Mouse (Mus musculus) C2C12 (cell line): ENCODE measurements around the gene Mospd3.

Source experiments
- CEBPB ChIP-seq: IDR thresholded peaks from one replicate; pipeline ENCODE4 v1.6.1; 2011; ENCODE audit warnings: low read depth, mild to moderate bottlenecking, control low read depth, moderate library complexity
- CTCF ChIP-seq: IDR thresholded peaks from one replicate; pipeline ENCODE4 v1.5.1; 2011; ENCODE audit not compliant: control insufficient read depth, insufficient read depth, insufficient read length
- MAX ChIP-seq: IDR thresholded peaks from one replicate; pipeline ENCODE4 v1.6.1; 2011; ENCODE audit warnings: mild to moderate bottlenecking, control low read depth
- MYOD1 ChIP-seq: IDR thresholded peaks from one replicate; pipeline ENCODE4 v1.6.1; 2011; ENCODE audit warnings: low read depth; ENCODE audit not compliant: control insufficient read depth, insufficient read length
- USF1 ChIP-seq: IDR thresholded peaks from one replicate; pipeline ENCODE4 v1.6.1; 2011; ENCODE audit warnings: low read depth, mild to moderate bottlenecking, control low read depth, moderate library complexity

DNA sequence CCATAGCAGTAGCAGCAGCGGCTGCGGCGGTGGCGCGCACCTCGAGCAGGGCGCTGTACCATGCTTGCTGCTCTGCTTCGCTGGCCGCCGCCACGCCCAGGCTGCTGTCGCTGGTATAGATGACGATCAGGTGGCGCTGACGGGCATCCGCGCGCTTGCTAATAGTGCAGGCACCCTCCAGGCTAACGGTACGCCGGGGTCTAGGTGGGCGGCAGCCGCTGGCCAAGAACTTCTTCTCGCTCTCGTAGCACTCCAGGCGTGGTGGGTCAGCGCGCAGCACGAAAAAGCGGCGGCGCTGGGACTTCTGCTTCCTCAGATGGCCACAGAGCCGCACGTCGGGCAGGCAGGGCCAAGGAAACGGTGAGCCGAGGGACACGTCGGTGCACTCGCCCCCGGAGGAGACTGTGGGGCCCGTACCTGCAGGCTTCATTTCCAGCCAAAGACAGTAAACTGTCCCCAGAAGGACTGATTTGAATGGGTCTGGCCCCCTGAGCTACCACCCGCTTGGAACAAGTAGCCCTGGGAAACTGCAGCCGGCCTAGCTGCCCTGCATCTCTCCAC lies 44.3 kb upstream of the Mospd3 start:
- TF ChIP-seq MYOD1 (no peak), CTCF (no peak), USF1 (no peak), CEBPB (no peak), MAX (no peak)
